Mouse (Mus musculus) central nervous system, embryonic 18 days (tissue): Measurements from ENCODE around the gene Supt7l. TPM values are rescaled to one million over a fixed set of nuclear protein-coding genes. Genes with fewer than 3 reads are reported as not detected.

Experiments used
- polyA plus RNA-seq: library from polyadenylated mRNA; depleted of rRNA; stranded (reverse); fragments of >200 nt; gene quantifications from 2 replicates; pipeline ENCODE4 v1.2.3, GENCODE M21; 2012; rRNA removed

Gene Supt7l
- 14.2 and 16.9 TPM in 2 replicates for polyA plus RNA-seq

DNA sequence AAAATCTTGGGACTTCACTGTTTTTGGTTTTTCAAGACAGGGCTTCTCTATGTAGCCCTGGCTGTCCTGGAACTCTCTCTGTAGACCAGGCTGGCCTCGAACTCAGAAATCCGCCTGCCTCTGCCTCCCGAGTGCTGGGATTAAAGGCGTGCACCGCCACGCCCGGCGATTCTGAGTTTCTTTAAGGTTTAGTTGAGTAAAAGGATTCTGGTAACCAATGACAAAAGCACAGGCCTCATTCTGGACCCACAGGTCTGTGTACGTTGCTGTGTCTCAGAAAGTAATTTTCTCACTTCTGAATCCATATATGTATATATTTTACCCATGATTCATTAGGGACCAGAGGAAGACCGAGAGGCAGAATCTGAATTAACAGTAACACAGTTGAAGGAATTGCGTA, at the start of gene Supt7l:
TSS of gene Supt7l (minus strand) at position 101 of the 400 bp plus-strand sequence.

GRCm38 (mm10) chr5:31526354-31527116, 1.1 kb downstream of the Supt7l start, which contains the start of gene Slc4a1ap:
Gene Slc4a1ap (plus strand): TSS chr5:31526995.

GRCm38 (mm10) chr5:31494513-31495297, 32.9 kb downstream of the Supt7l start, which contains the start of gene Gpn1:
Gene Gpn1 (plus strand): TSS chr5:31494741.

DNA sequence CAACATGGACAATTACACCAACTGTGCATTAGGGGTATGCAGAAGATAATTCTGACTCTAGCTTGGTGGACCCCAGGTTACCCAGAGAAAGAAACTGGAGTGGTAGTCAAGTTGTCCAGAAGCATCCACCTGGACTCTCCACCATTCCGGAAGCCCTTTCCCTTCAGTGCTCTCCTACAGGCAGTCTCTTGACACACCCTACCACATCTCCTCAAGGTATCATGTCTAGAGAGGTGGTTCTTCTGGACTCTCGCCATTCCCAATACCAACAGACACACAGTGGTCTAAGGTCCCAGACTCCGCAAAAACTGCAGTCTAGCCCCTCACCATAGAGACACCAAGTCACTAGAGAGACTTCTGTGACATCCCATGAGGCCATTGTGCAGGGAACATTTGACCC, 42.2 kb downstream of the Supt7l start, which contains the start of gene 4930548H24Rik:
TSS of gene 4930548H24Rik (plus strand) at position 301 of the 400 bp plus-strand sequence.

Other genes starting within 250 kb of the Supt7l start
- gene Ift172, start 236.7 kb downstream of the Supt7l start, polyA plus RNA-seq = 50.2 and 54.6 TPM in 2 replicates
- 190 and 201 TPM in 2 replicates for gene Fndc4, start 231.7 kb downstream of the Supt7l start, polyA plus RNA-seq
- 0.75 and 0.87 TPM in 2 replicates for gene Gckr, start 230.4 kb downstream of the Supt7l start, polyA plus RNA-seq
- 90.2 and 90.7 TPM in 2 replicates for gene Zfp512, start 75.4 kb downstream of the Supt7l start, polyA plus RNA-seq
- gene 4930548H24Rik, start 42.1 kb downstream of the Supt7l start, polyA plus RNA-seq = 0.10 and 0.11 TPM in 2 replicates
- 36.4 and 39.5 TPM in 2 replicates for gene Gpn1, start 33.1 kb downstream of the Supt7l start, polyA plus RNA-seq
- 22.1 and 22.2 TPM in 2 replicates for gene Slc4a1ap, start 812 bp downstream of the Supt7l start, polyA plus RNA-seq
- 126 and 134 TPM in 2 replicates for gene Mrpl33, start 69.1 kb upstream of the Supt7l start, polyA plus RNA-seq
- 1.2 and 1.7 TPM in 2 replicates for gene Rbks, start 169.8 kb upstream of the Supt7l start, polyA plus RNA-seq
- 31.1 and 31.3 TPM in 2 replicates for gene Babam2, start 169.9 kb upstream of the Supt7l start, polyA plus RNA-seq